ENCODE assay signal across 10 mouse cellular contexts in genomic region chr17:24209916-24210240, GRCm38 (mm10). TPM values are rescaled to one million over a fixed set of nuclear protein-coding genes. Genes with fewer than 3 reads are reported as not detected.
DNase-seq lines count a peak whose midpoint lies in the region; ATAC-seq and TF ChIP-seq lines count a peak whose summit lies in the region.
"Had no signal": no experiment of that assay in that cellular context is flagged by ENCODE, and none has a peak within 500 bp of the region (broad histone marks: within the 10 kb centered on the region; RNA-seq: fewer than 3 reads in every experiment).

No protein-coding gene starts in this region.

- no peak for ATAC-seq in heart, embryonic 12.5 days (ENCODE audit: insufficient number of reproducible peaks, low FRiP score)
- ATAC-seq in hindbrain, embryonic 12.5 days (ENCODE audit: low FRiP score) = no peak
- ATAC-seq in liver, embryonic 15.5 days (ENCODE audit: insufficient read depth) = no peak
- ATAC-seq in megakaryocyte-erythroid progenitor cell, adult 5-6 weeks (replicated peaks; ENCODE audit: low FRiP score, low TSS enrichment, poor library complexity, severe bottlenecking) = no peak
- no peak for ATAC-seq in CD4-positive, CD25-positive, alpha-beta regulatory T cell, adult 4 months

- no peak for TF ChIP-seq CTCF in cortical plate, adult 2 months (IDR thresholded peaks at IDR 0.05; ENCODE audit: extremely low read depth, insufficient read depth, low read length)

- H3K4me3 ChIP-seq in heart, embryonic 12.5 days = no peak overlapping the region
- no peak overlapping the region for H3K4me3 ChIP-seq in cortical plate, adult 2 months (ENCODE audit: insufficient read depth, low read length)
- 0 out of 2 replicates have a peak overlapping the region, but pooled peaks have one; percentile 71 for H3K4me3 ChIP-seq in hindbrain, embryonic 12.5 days
- peak overlapping the region; percentile 80 for H3K4me3 ChIP-seq in liver, embryonic 15.5 days (replicated peaks)
- H3K4me3 ChIP-seq: myocyte had no signal

- H3K4me1 ChIP-seq in heart, embryonic 12.5 days (replicated peaks) = peaks cover 60% of the 10 kb centered on the region
- H3K4me1 ChIP-seq in cortical plate, adult 2 months (ENCODE audit: control insufficient read depth, insufficient read depth, low read length) = peaks cover 10% of the 10 kb centered on the region
- peaks cover 73% of the 10 kb centered on the region for H3K4me1 ChIP-seq in hindbrain, embryonic 12.5 days
- H3K4me1 ChIP-seq in liver, embryonic 15.5 days (replicated peaks) = peaks cover 87% of the 10 kb centered on the region

- no peak for TF ChIP-seq POLR2A in cortical plate, adult 2 months (IDR thresholded peaks at IDR 0.05; ENCODE audit: extremely low read depth, insufficient read depth, low read length)

- H3K4me2 ChIP-seq in heart, embryonic 12.5 days = 0 out of 2 replicates have a peak overlapping the region, but pooled peaks have one; percentile 89
- H3K4me2 ChIP-seq in hindbrain, embryonic 12.5 days (replicated peaks) = peak overlapping the region; percentile 90; the same call in 1 of the 2 replicates
- H3K4me2 ChIP-seq in liver, embryonic 15.5 days = peak overlapping the region; percentile 100

- 70% methylated on average over 3 of the region's 3 CpGs for WGBS in heart, embryonic 12.5 days
- WGBS in hindbrain, embryonic 12.5 days = 68% methylated on average over 3 of the region's 3 CpGs
- WGBS in liver, embryonic 15.5 days (ENCODE audit: insufficient replicate concordance) = 60% methylated on average over 3 of the region's 3 CpGs

- no peak for DNase-seq in heart, postnatal 4 days
- no peak for DNase-seq in gastrocnemius, postnatal 4 days (ENCODE audit: low spot score in 2 of 2)
- DNase-seq: kidney, postnatal 36 days had no signal

- peak overlapping the region; percentile 11; the same call in 1 of the 2 replicates for H3K9ac ChIP-seq in heart, embryonic 12.5 days
- no peak overlapping the region for H3K9ac ChIP-seq in hindbrain, embryonic 12.5 days
- H3K9ac ChIP-seq in liver, embryonic 15.5 days = peak overlapping the region; percentile 83

- H3K36me3 ChIP-seq in heart, embryonic 12.5 days = peaks cover under 1% of the 10 kb centered on the region
- no peaks in the 10 kb centered on the region for H3K36me3 ChIP-seq in hindbrain, embryonic 12.5 days
- peaks cover 4% of the 10 kb centered on the region for H3K36me3 ChIP-seq in liver, embryonic 15.5 days (replicated peaks)

- H3K27me3 ChIP-seq in heart, embryonic 12.5 days (replicated peaks) = peaks cover 27% of the 10 kb centered on the region
- H3K27me3 ChIP-seq in hindbrain, embryonic 12.5 days = peaks cover 31% of the 10 kb centered on the region
- H3K27me3 ChIP-seq in liver, embryonic 15.5 days = peaks cover 64% of the 10 kb centered on the region

- no peaks in the 10 kb centered on the region for H3K9me3 ChIP-seq in heart, embryonic 12.5 days (replicated peaks)
- H3K9me3 ChIP-seq in hindbrain, embryonic 12.5 days (replicated peaks) = no peaks in the 10 kb centered on the region
- no peaks in the 10 kb centered on the region for H3K9me3 ChIP-seq in liver, embryonic 15.5 days (replicated peaks)

- H3K27ac ChIP-seq in heart, embryonic 12.5 days (ENCODE audit: poor library complexity, severe bottlenecking) = no peak overlapping the region
- peak overlapping the region; percentile 14; the same call in 1 of the 2 replicates for H3K27ac ChIP-seq in cortical plate, adult 2 months (ENCODE audit: insufficient read depth, low read length)
- H3K27ac ChIP-seq in hindbrain, embryonic 12.5 days = peak overlapping the region; percentile 86
- peak overlapping the region; percentile 99 for H3K27ac ChIP-seq in liver, embryonic 15.5 days (replicated peaks)

RNA-seq across cellular contexts. Expression of gene Ntn3, which starts 0.5 kb away (rescaled TPM):
- polyA plus RNA-seq in heart, embryonic 12.5 days (2016; fragmentation: Nextera tagmentation; extraction: Ambion mirVana) = 2.0 and 2.6 TPM in 2 replicates
- total RNA-seq in heart, postnatal 4 days (2021) = 1 to 10 TPM; 2.3 to 2.4 TPM
- polyA plus RNA-seq in cortical plate, adult 2 months (2012; rRNA removed) = 5.5 and 6.8 TPM in 2 replicates
- polyA plus RNA-seq in hindbrain, embryonic 12.5 days (2016; fragmentation: Nextera tagmentation; extraction: Ambion mirVana) = 10.9 and 12.1 TPM in 2 replicates
- polyA plus RNA-seq in liver, embryonic 15.5 days (2015; fragmentation: Nextera tagmentation; extraction: Ambion mirVana) = 1.1 and 1.2 TPM in 2 replicates
- 0.92 TPM in 2 replicates for total RNA-seq in megakaryocyte-erythroid progenitor cell, adult 5-6 weeks (2014; fragmentation: Nextera tagmentation)
- 0.19 and 0.38 TPM in 2 replicates for total RNA-seq in megakaryocyte-erythroid progenitor cell, adult 5-6 weeks (2017)
- 1 to 10 TPM; 4.7 to 4.9 TPM for total RNA-seq in gastrocnemius, postnatal 4 days (2021)
- polyA plus RNA-seq in CD4-positive, CD25-positive, alpha-beta regulatory T cell, adult 4 months (2017; shearing (Covaris generic)) = under 1 TPM in 1 of 2 experiments, not detected in 1; 0.07 TPM

RNA-seq across cellular contexts. Expression of gene Tbc1d24, which starts 4.5 kb away (rescaled TPM):
- polyA plus RNA-seq in heart, embryonic 12.5 days (2016; fragmentation: Nextera tagmentation; extraction: Ambion mirVana) = 5.1 and 5.3 TPM in 2 replicates
- total RNA-seq in heart, postnatal 4 days (2021) = 10 to 100 TPM in 1 of 2 experiments, 1 to 10 TPM in 1; 9.6 to 10.9 TPM
- 62.7 and 72.7 TPM in 2 replicates for polyA plus RNA-seq in cortical plate, adult 2 months (2012; rRNA removed)
- polyA plus RNA-seq in hindbrain, embryonic 12.5 days (2016; fragmentation: Nextera tagmentation; extraction: Ambion mirVana) = 13.5 and 17.0 TPM in 2 replicates
- 6.6 and 7.9 TPM in 2 replicates for polyA plus RNA-seq in liver, embryonic 15.5 days (2015; fragmentation: Nextera tagmentation; extraction: Ambion mirVana)
- 32.2 and 45.2 TPM in 2 replicates for total RNA-seq in megakaryocyte-erythroid progenitor cell, adult 5-6 weeks (2014; fragmentation: Nextera tagmentation)
- 6.0 and 6.6 TPM in 2 replicates for total RNA-seq in megakaryocyte-erythroid progenitor cell, adult 5-6 weeks (2017)
- total RNA-seq in gastrocnemius, postnatal 4 days (2021) = 10 to 100 TPM; 11.7 to 12.3 TPM
- under 1 TPM; 0.47 to 0.62 TPM for polyA plus RNA-seq in CD4-positive, CD25-positive, alpha-beta regulatory T cell, adult 4 months (2017; shearing (Covaris generic))

RNA-seq across cellular contexts. Expression of gene Tedc2, which starts 10.8 kb away (rescaled TPM):
- polyA plus RNA-seq in heart, embryonic 12.5 days (2016; fragmentation: Nextera tagmentation; extraction: Ambion mirVana) = 6.0 and 7.5 TPM in 2 replicates
- total RNA-seq in heart, postnatal 4 days (2021) = 1 to 10 TPM; 4.2 to 5.1 TPM
- 17.0 and 19.0 TPM in 2 replicates for polyA plus RNA-seq in cortical plate, adult 2 months (2012; rRNA removed)
- 14.8 and 15.6 TPM in 2 replicates for polyA plus RNA-seq in hindbrain, embryonic 12.5 days (2016; fragmentation: Nextera tagmentation; extraction: Ambion mirVana)
- polyA plus RNA-seq in liver, embryonic 15.5 days (2015; fragmentation: Nextera tagmentation; extraction: Ambion mirVana) = 8.2 and 9.6 TPM in 2 replicates
- total RNA-seq in megakaryocyte-erythroid progenitor cell, adult 5-6 weeks (2014; fragmentation: Nextera tagmentation) = 19.8 and 31.0 TPM in 2 replicates
- total RNA-seq in megakaryocyte-erythroid progenitor cell, adult 5-6 weeks (2017) = 16.8 and 18.0 TPM in 2 replicates
- total RNA-seq in gastrocnemius, postnatal 4 days (2021) = 1 to 10 TPM; 6.0 to 6.1 TPM
- 10 to 100 TPM in 1 of 2 experiments, 1 to 10 TPM in 1; 8.9 to 17.5 TPM for polyA plus RNA-seq in CD4-positive, CD25-positive, alpha-beta regulatory T cell, adult 4 months (2017; shearing (Covaris generic))

RNA-seq across cellular contexts. Expression of gene Atp6v0c, which starts 40.4 kb away (rescaled TPM):
- polyA plus RNA-seq in heart, embryonic 12.5 days (2016; fragmentation: Nextera tagmentation; extraction: Ambion mirVana) = 534 and 535 TPM in 2 replicates
- 100 to 1,000 TPM; 291 to 298 TPM for total RNA-seq in heart, postnatal 4 days (2021)
- 2,699 and 2,818 TPM in 2 replicates for polyA plus RNA-seq in cortical plate, adult 2 months (2012; rRNA removed)
- polyA plus RNA-seq in hindbrain, embryonic 12.5 days (2016; fragmentation: Nextera tagmentation; extraction: Ambion mirVana) = 558 and 595 TPM in 2 replicates
- 362 and 405 TPM in 2 replicates for polyA plus RNA-seq in liver, embryonic 15.5 days (2015; fragmentation: Nextera tagmentation; extraction: Ambion mirVana)
- 222 and 224 TPM in 2 replicates for total RNA-seq in megakaryocyte-erythroid progenitor cell, adult 5-6 weeks (2014; fragmentation: Nextera tagmentation)
- 72.2 and 95.8 TPM in 2 replicates for total RNA-seq in megakaryocyte-erythroid progenitor cell, adult 5-6 weeks (2017)
- total RNA-seq in gastrocnemius, postnatal 4 days (2021) = 100 to 1,000 TPM; 193 to 194 TPM
- polyA plus RNA-seq in CD4-positive, CD25-positive, alpha-beta regulatory T cell, adult 4 months (2017; shearing (Covaris generic)) = 100 to 1,000 TPM; 213 to 271 TPM

RNA-seq across cellular contexts. Expression of gene Ccnf, which starts 41.4 kb away (rescaled TPM):
- 49.4 and 55.8 TPM in 2 replicates for polyA plus RNA-seq in heart, embryonic 12.5 days (2016; fragmentation: Nextera tagmentation; extraction: Ambion mirVana)
- total RNA-seq in heart, postnatal 4 days (2021) = 10 to 100 TPM; 18.1 to 20.1 TPM
- 4.4 and 4.8 TPM in 2 replicates for polyA plus RNA-seq in cortical plate, adult 2 months (2012; rRNA removed)
- polyA plus RNA-seq in hindbrain, embryonic 12.5 days (2016; fragmentation: Nextera tagmentation; extraction: Ambion mirVana) = 49.2 and 53.3 TPM in 2 replicates
- 71.5 and 75.6 TPM in 2 replicates for polyA plus RNA-seq in liver, embryonic 15.5 days (2015; fragmentation: Nextera tagmentation; extraction: Ambion mirVana)
- 34.7 and 40.9 TPM in 2 replicates for total RNA-seq in megakaryocyte-erythroid progenitor cell, adult 5-6 weeks (2014; fragmentation: Nextera tagmentation)
- 17.5 and 24.4 TPM in 2 replicates for total RNA-seq in megakaryocyte-erythroid progenitor cell, adult 5-6 weeks (2017)
- total RNA-seq in gastrocnemius, postnatal 4 days (2021) = 10 to 100 TPM; 14.9 to 15.2 TPM
- polyA plus RNA-seq in CD4-positive, CD25-positive, alpha-beta regulatory T cell, adult 4 months (2017; shearing (Covaris generic)) = 1 to 10 TPM; 4.1 to 6.6 TPM

Comparison
In these comparisons a context has a peak if more than half of its experiments do, and no peak if none do; other contexts are left out.
1. H3K4me3 ChIP-seq: peak in hindbrain, embryonic 12.5 days (single experiment) and liver, embryonic 15.5 days (single experiment); none in heart, embryonic 12.5 days (single experiment) and cortical plate, adult 2 months (single experiment).
2. Peak in every context shown above with its lines, with median percentiles within 50 percentile points of each other: H3K4me2 ChIP-seq.